Mouse (Mus musculus): ENCODE measurements around the gene Hes6.

The Hes6 gene

GRCm38 (mm10) chr1:91441855-91442254, 28.0 kb upstream of the Hes6 start:
- DNase-seq (ENCODE audit: low spot score in 2 of 2), result no peak

GRCm38 (mm10) chr1:91439776-91440175, 25.9 kb upstream of the Hes6 start:
- no peak for DNase-seq (ENCODE audit: low spot score in 2 of 2)

- DNase-seq (ENCODE audit: low spot score in 2 of 2), result no peak
These were observed 23.7 kb upstream of the Hes6 start for GRCm38 (mm10) chr1:91437573-91437972.

- no peak for DNase-seq (ENCODE audit: low spot score in 2 of 2)
These were observed 23.2 kb upstream of the Hes6 start for GRCm38 (mm10) chr1:91437083-91437400.

DNA sequence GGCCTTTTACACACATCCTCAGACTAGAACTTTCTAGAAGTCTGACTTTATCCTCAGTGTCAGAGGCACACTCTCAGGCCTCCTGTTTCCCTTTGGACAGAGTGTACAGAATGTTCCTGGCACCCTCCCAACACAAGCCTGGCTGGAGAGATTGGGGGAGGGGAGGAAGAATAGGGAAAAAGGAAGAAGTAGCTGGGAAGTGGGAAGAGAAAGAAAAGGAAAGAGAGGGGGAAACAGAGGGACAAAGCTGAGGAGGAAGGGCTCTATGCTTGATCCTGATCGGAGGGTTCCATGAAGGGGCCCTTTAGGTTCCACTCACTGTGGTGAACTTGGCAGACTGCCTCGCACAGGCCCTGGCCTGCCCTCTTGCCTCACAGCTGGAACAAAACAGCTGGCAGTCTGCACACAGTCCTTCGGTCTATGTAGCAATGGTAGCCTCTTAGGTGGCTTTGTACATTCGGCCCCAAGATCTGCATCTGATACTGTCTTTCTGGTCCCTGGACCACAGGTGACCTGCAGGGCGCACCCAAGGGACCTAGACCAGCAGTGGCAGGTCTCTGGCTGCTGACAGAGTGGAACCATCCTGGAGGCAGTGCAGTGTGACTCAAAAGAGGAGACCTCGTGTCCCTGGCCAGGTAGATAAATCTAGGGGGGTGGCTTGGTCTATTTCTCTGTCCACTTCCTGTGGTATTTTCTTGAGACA, 22.7 kb upstream of the Hes6 start:
- no peak for DNase-seq (ENCODE audit: low spot score in 2 of 2)

GRCm38 (mm10) chr1:91435606-91436130, 21.8 kb upstream of the Hes6 start:
- DNase-seq (ENCODE audit: low spot score in 2 of 2), result no peak

DNA sequence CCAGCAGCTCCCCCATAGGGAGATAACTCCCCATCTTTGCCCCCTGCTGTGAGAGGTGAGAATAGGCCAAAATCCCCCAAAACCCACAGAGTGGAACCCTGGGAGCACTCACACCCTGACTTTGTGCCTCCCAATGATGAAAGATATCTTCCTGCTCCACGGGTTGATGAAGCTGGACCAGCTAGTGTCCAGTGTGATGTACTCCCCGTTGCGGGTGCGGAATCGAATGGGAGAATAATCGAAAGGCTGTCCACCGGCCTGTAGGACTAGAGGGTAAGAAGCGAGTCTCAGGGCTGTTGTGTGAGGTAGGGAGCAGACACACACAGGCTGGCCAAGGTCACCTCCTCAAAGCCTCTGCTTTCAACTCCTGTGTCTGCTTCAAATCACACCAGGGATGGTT, 21.1 kb upstream of the Hes6 start:
- no peak for DNase-seq (ENCODE audit: low spot score in 2 of 2)

- DNase-seq (ENCODE audit: low spot score in 2 of 2), result no peak
These were observed 16.9 kb upstream of the Hes6 start for GRCm38 (mm10) chr1:91430761-91431160.

- no peak for DNase-seq (ENCODE audit: low spot score in 2 of 2)
These were observed 15.4 kb upstream of the Hes6 start for GRCm38 (mm10) chr1:91429212-91429611.

GRCm38 (mm10) chr1:91428614-91429013, 14.8 kb upstream of the Hes6 start:
- peak; percentile 68 to 72 for DNase-seq (ENCODE audit: low spot score in 2 of 2)

GRCm38 (mm10) chr1:91426397-91426796, 12.6 kb upstream of the Hes6 start:
- DNase-seq (ENCODE audit: low spot score in 2 of 2), result no peak

DNA sequence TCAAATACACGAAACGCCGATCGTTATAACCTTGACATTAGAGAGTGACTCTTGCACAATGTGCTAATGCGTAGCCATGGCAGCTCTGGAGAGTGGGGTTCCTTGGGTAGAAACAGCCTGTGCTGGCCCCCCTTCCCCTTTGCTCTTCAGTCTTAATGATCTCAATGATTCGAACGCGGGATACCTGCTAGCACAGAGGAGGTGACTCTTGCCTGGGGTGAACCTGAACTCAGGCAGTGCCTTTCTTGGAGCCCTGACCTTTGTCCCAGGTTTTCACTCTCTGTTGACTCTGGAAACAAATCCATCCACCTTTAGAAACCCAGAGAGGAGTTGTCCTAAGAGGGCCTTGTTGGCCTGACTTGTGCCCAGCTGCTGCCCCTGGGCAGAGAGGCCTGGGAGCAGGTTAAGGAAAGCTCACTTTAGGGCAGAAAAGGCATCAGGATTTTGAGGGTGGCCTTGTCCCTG, 6.8 kb upstream of the Hes6 start:
- DNase-seq (ENCODE audit: low spot score in 2 of 2), result no peak

- no peak for DNase-seq (ENCODE audit: low spot score in 2 of 2)
These were observed 6.2 kb upstream of the Hes6 start for GRCm38 (mm10) chr1:91419862-91420600.

- no peak for DNase-seq (ENCODE audit: low spot score in 2 of 2)
These were observed 4.2 kb upstream of the Hes6 start for GRCm38 (mm10) chr1:91417991-91418390.

GRCm38 (mm10) chr1:91415311-91415710, 1.5 kb upstream of the Hes6 start:
- no peak for DNase-seq (ENCODE audit: low spot score in 2 of 2)

GRCm38 (mm10) chr1:91414903-91415302, 1.1 kb upstream of the Hes6 start:
- DNase-seq (ENCODE audit: low spot score in 2 of 2), result no peak

DNA sequence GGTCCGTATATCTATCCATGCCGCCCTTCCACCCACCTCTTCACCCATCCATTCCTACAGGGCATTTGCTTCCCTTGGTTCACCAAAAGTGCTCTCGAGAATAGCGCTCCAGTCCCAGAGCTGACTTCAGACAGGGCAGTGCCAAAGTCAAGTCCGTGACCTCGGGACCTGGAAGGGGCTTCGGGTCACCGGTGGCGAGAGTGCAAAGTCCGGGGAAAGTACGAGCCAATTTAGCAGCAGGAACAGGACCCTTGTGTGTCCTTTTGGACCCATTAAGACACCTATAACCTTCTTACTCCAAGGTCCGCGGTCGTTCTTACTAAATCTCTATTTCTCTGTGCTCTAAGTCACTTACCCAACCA, 321 bp downstream of the Hes6 start:
- DNase-seq (ENCODE audit: low spot score in 2 of 2), result no peak

DNA sequence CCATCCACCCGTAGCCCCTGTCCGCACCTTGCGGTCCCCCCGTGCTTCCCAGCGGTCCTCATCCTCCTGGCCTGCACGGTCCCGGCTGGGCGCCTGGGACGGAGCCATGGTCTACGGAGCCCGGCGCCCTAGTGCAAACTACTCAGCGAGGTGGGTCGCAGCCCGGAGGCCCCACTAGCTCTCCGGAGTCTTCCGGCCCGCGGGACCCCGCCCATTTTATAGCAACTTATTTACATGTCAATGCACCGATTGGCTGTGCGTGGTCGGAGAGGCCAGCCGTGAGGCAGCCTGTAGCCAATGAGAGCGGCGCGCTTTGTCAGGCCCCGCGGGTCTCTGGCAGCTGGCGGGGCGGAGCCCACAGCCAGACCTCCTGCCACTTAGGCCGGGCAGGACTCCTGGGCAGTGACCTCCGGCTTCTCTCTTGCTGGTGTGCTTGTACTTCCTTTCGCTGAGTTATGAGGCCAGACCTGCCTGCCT, 770 bp downstream of the Hes6 start:
- peak; percentile 97 for DNase-seq (ENCODE audit: low spot score in 2 of 2)

DNA sequence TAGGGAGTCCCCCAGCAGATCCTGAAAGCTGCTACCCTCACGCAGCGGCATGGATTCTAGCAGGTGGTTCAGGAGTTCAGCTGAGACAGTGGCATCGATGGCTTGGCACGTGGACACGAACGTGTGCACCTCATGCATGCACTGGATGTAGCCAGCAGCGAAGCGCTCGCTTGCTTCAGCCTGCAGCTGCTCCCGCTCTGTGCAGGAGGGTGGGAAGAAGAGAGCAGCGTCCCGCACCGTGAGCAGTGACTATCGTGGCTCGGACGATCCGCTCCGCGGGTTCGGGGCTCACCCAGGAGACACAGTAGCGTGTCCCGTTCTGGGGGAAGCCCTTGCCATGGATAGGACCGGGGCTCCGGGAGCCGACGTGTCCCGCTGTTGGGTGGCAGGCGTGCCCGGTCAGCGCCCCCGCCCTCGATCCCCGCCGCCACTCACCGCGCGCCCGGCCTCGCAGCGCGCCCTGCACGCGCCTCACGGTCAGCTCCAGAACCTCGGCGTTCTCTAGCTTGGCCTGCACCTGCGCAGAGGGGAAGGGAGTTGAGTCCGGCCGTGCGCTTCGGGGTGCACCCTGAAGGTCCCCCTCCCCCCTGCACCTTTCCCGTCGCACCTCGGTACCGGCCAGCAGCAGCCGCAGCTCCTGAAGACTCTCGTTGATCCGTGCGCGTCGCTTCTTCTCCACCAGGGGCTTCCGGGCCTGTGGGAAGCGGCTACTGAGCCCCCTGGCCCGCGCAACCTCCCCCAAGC, 1.4 kb downstream of the Hes6 start:
- DNase-seq (ENCODE audit: low spot score in 2 of 2), result peak; percentile 34 to 43

DNA sequence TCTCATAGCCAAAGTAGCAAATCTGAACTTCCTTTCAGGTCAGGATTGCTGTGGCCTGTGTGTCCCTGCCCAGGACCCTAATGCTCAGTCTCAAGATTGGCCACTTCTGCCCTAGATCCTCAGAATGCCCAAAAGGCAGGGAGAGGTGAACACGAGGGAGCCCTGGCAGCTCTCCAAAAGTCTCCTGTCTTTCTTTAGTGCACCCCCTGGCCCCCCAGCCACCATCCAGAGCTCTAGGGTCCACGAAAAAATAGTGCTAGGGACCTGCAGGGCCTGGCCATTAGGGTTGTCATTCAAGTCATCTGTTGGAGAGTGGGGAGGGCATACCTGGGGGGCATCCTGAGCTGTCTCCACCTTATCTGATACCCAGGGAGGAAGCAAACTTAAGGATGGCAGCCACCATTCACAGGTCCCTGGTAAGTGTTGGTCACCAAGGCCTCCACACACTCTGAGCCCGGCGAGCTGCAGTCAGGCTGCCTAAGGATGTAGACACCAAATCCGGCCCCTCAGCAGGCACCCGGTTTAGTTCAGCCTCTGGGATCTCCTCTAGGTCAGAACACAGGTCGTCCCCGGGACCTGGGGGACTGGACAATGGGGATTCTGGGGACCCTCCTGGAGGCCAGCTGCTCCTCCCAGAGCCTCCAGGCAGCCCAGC, 2.1 kb downstream of the Hes6 start:
- DNase-seq (ENCODE audit: low spot score in 2 of 2), result no peak

GRCm38 (mm10) chr1:91407819-91408218, 6.0 kb downstream of the Hes6 start:
- DNase-seq (ENCODE audit: low spot score in 2 of 2), result no peak
